Comparison of ENCODE assay signal across 22 mouse cellular contexts in genomic region chr4:101460114-101460513, GRCm38 (mm10). TPM values are rescaled to one million over a fixed set of nuclear protein-coding genes. Genes with fewer than 3 reads are reported as not detected.
A peak's percentile ranks its signal among the peaks of the same experiment; 100 is the strongest.
DNase-seq lines count a peak whose midpoint lies in the region; ATAC-seq lines count a peak whose summit lies in the region.
"Had no signal": no experiment of that assay in that cellular context is flagged by ENCODE, and none has a peak within 500 bp of the region (broad histone marks: within the 10 kb centered on the region; RNA-seq: fewer than 3 reads in every experiment).

No protein-coding gene starts in this region.

- no peaks in the 10 kb centered on the region for H3K36me3 ChIP-seq in forebrain, embryonic 11.5 days (ENCODE audit: control insufficient read depth, insufficient read depth, low read length)
- H3K36me3 ChIP-seq: embryonic facial prominence, embryonic 15.5 days; forebrain, embryonic 15.5 days had no signal

- ATAC-seq in common myeloid progenitor, adult 5-6 weeks (replicated peaks; ENCODE audit: low read depth, poor library complexity, severe bottlenecking): 0 out of 2 replicates have a peak, but pooled peaks have one; percentile 48
- ATAC-seq in megakaryocyte progenitor cell, adult 5-6 weeks (replicated peaks; ENCODE audit: poor library complexity): peak; percentile 52
- ATAC-seq in forebrain, embryonic 11.5 days (replicated peaks; ENCODE audit: low FRiP score): no peak
- ATAC-seq: activated CD4-positive, CD25-positive, alpha-beta regulatory T cell, adult 4 months; forebrain, embryonic 13.5 days; forebrain, embryonic 15.5 days; Patski had no signal

- H3K9me3 ChIP-seq in forebrain, embryonic 11.5 days (ENCODE audit: control insufficient read depth, low read length): no peaks in the 10 kb centered on the region
- H3K9me3 ChIP-seq: embryonic facial prominence, embryonic 13.5 days; embryonic facial prominence, embryonic 15.5 days; forebrain, embryonic 10.5 days; forebrain, embryonic 13.5 days; forebrain, embryonic 15.5 days had no signal

- intact Hi-C loops in heart, postnatal 14 days (cut with DNase I): no loop called here

- H3K9ac ChIP-seq in forebrain, embryonic 11.5 days (ENCODE audit: low read length): no peak overlapping the region
- H3K9ac ChIP-seq: embryonic facial prominence, embryonic 13.5 days; embryonic facial prominence, embryonic 15.5 days; forebrain, embryonic 13.5 days; forebrain, embryonic 15.5 days had no signal

- H3K4me3 ChIP-seq in forebrain, embryonic 11.5 days (ENCODE audit: low read depth, low read length): no peak overlapping the region
- H3K4me3 ChIP-seq: embryonic facial prominence, embryonic 13.5 days; embryonic facial prominence, embryonic 15.5 days; erythroblast, embryonic 14.5 days; forebrain, embryonic 10.5 days; forebrain, embryonic 13.5 days; forebrain, embryonic 15.5 days had no signal

- H3K4me2 ChIP-seq in forebrain, embryonic 11.5 days (ENCODE audit: low read depth, low read length, severe bottlenecking): no peak overlapping the region
- H3K4me2 ChIP-seq: embryonic facial prominence, embryonic 13.5 days; embryonic facial prominence, embryonic 15.5 days; forebrain, embryonic 13.5 days; forebrain, embryonic 15.5 days had no signal

- DNase-seq in 416B (ENCODE audit: low read depth): peak; percentile 58
- DNase-seq in heart, postnatal 14 days: no peak
- no peak for DNase-seq in forebrain, embryonic 11.5 days (ENCODE audit: low spot score)
- DNase-seq: adrenal gland, adult 8-10 months; adrenal gland, postnatal 14 days; adrenal gland, postnatal 36 days; cerebellum, adult 11-12 months; cerebellum, adult 9-10 months; cerebellum, postnatal 10 days; cerebellum, postnatal 25 days; embryo, embryonic 11 days had no signal

- no peaks in the 10 kb centered on the region for H3K27me3 ChIP-seq in forebrain, embryonic 11.5 days (ENCODE audit: control insufficient read depth, insufficient read depth, low read length)
- H3K27me3 ChIP-seq: embryonic facial prominence, embryonic 13.5 days; embryonic facial prominence, embryonic 15.5 days; forebrain, embryonic 13.5 days; forebrain, embryonic 15.5 days; Patski had no signal

- WGBS in forebrain, embryonic 11.5 days: 88% methylated on average over 1 of the region's 1 CpGs

- no peaks in the 10 kb centered on the region for H3K4me1 ChIP-seq in forebrain, embryonic 11.5 days (replicated peaks; ENCODE audit: control insufficient read depth, insufficient read depth, low read length)
- H3K4me1 ChIP-seq: embryonic facial prominence, embryonic 15.5 days; forebrain, embryonic 10.5 days; forebrain, embryonic 13.5 days; forebrain, embryonic 15.5 days had no signal

- H3K27ac ChIP-seq in forebrain, embryonic 11.5 days (ENCODE audit: low read depth, low read length): no peak overlapping the region
- H3K27ac ChIP-seq: embryonic facial prominence, embryonic 13.5 days; embryonic facial prominence, embryonic 15.5 days; forebrain, embryonic 10.5 days; forebrain, embryonic 13.5 days; forebrain, embryonic 15.5 days had no signal

RNA-seq across cellular contexts. Expression of gene Dnajc6, which starts 36.3 kb away (rescaled TPM):
- total RNA-seq in common myeloid progenitor, adult 5-6 weeks (2017): 31.4 and 40.4 TPM in 2 replicates
- total RNA-seq in megakaryocyte progenitor cell, adult 5-6 weeks (2015): 15.7 and 22.1 TPM in 2 replicates
- 17.6 and 21.6 TPM in 2 replicates for total RNA-seq in megakaryocyte progenitor cell, adult 5-6 weeks (2017)
- total RNA-seq in heart, postnatal 14 days (2021): 1 to 10 TPM; 1.1 to 1.4 TPM
- 3.0 and 4.0 TPM in 2 replicates for polyA plus RNA-seq in forebrain, embryonic 11.5 days (2014; fragmentation: Nextera tagmentation; extraction: Ambion mirVana)
- polyA plus RNA-seq: C2C12; erythroblast, embryonic 14.5 days had no signal

RNA-seq across cellular contexts. Expression of gene Ak4, which starts 41.0 kb away (rescaled TPM):
- total RNA-seq in common myeloid progenitor, adult 5-6 weeks (2017): 6.6 and 8.9 TPM in 2 replicates
- 11.9 and 13.5 TPM in 2 replicates for total RNA-seq in megakaryocyte progenitor cell, adult 5-6 weeks (2015)
- 20.3 and 23.2 TPM in 2 replicates for total RNA-seq in megakaryocyte progenitor cell, adult 5-6 weeks (2017)
- 10 to 100 TPM; 12.6 to 14.4 TPM for total RNA-seq in heart, postnatal 14 days (2021)
- 11.9 and 12.8 TPM in 2 replicates for polyA plus RNA-seq in forebrain, embryonic 11.5 days (2014; fragmentation: Nextera tagmentation; extraction: Ambion mirVana)

Comparison
In these comparisons a context has a peak if more than half of its experiments do, and no peak if none do; other contexts are left out.
1. RNA of gene Dnajc6, which starts 36.3 kb away (total RNA-seq): 31.4 to 40.4 TPM in common myeloid progenitor, adult 5-6 weeks and 15.7 to 22.1 TPM in megakaryocyte progenitor cell, adult 5-6 weeks; 1.1 to 1.4 TPM in heart, postnatal 14 days; every median in the first group is over 4 times any median in the second.